Mouse (Mus musculus) colon, adult 2 months (tissue): ENCODE results near the gene Ccdc190. TPM values are rescaled to one million over a fixed set of nuclear protein-coding genes. Genes with fewer than 3 reads are reported as not detected.

ENCODE experiments used
- polyA plus RNA-seq: library from polyadenylated mRNA; depleted of rRNA; stranded (reverse); fragments of >200 nt; gene quantifications from 2 replicates; pipeline ENCODE4 v1.2.3, GENCODE M21; 2012; rRNA removed

Gene Ccdc190
- not detected in 2 replicates for polyA plus RNA-seq

DNA sequence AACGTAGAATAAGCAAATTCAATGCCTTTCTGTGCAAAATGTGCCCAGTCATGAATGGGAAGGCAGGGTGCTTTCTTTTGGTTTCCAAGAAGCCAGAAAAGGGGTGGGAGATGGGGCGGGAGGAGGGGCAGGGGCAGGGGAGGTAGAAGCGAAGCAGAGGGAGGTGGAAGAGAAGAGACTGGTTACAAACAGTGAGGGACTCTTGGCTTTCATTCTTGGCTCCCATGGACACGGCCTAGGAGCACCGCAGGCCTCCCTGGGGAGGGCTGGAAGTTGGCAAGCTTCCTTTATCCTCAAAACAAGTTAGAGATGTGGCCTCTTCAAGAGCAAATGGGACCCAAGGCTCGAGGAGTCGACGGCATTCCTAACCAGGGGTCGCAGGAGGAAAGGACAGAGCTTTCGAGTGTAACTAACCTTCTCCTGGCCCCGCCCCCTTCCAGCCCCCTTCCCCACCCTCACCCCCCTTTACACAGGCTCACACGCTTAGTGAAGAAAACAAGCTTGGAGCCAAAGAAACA is at the start of gene Ccdc190:
TSS of gene Ccdc190 (plus strand) at position 195 of the 518 bp plus-strand sequence.

DNA sequence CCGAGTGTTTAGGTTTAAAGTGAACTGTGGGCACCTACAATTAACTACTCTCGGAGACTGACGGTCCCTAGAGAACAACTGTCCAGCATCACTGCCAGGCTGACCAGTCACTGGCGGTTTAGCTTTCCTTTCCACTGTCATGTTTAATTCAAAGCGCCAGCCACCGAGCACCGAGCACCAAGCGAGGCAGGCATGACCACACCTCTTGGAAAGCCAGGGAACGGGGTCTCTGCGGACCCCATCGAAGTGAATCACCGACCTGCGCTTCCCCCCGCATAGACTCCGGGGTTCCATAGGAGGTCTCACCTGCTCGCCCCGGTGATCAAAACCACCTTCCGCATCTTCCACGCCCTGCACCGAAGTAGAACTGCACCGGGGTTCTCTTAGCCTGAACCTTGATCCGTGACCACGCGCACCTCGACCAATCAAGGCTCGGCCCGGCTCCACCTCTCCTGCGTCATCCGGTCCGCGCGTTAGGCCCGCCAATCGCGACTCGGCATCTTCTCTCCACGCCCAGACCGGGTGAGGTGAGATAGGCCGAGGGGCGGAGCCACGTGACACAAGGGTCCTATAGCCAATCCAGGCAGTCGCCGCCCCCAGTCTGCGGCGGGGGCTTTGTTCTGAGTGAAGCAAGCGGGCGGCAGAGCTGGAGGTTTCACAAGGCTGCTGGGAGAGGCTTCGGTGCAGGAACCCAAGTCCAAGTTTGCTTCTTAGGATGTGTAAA is 40.5 kb downstream of the Ccdc190 start, which contains the start of gene Hsd17b7:
TSS of gene Hsd17b7 (minus strand) at position 450 of the 724 bp plus-strand sequence.

Other genes starting within 250 kb of the Ccdc190 start
- gene Rgs4, start 181.0 kb upstream of the Ccdc190 start, polyA plus RNA-seq, result 1.1 and 1.8 TPM in 2 replicates
- gene Hsd17b7, start 40.6 kb downstream of the Ccdc190 start, polyA plus RNA-seq, result 3.7 and 5.2 TPM in 2 replicates
- 10.2 and 10.7 TPM in 2 replicates for gene Ddr2, start 182.1 kb downstream of the Ccdc190 start, polyA plus RNA-seq
- 40.9 TPM in 2 replicates for gene Uap1, start 246.3 kb downstream of the Ccdc190 start, polyA plus RNA-seq